Mouse (Mus musculus) limb, embryonic 10.5 days (tissue): Measurements from ENCODE around the gene Hcrtr1. TPM values are rescaled to one million over a fixed set of nuclear protein-coding genes. Genes with fewer than 3 reads are reported as not detected.

Source experiments
- DNase-seq: peaks from one replicate; pipeline ENCODE4 v3.0.0-alpha.2; 2017; ENCODE audit warnings: low spot score
- H3K27ac ChIP-seq: fragments of 300-500 bp; sonication (generic); 2 replicates; pipeline ENCODE4 v1.5.1; 2016; ENCODE audit warnings: mild to moderate bottlenecking
- H3K27me3 ChIP-seq: fragments of 300-500 bp; sonication (generic); 2 replicates; pipeline ENCODE4 v1.6.1; 2016; ENCODE audit warnings: low read depth, mild to moderate bottlenecking; ENCODE audit not compliant: poor library complexity, severe bottlenecking
- H3K36me3 ChIP-seq: fragments of 300-500 bp; sonication (generic); 2 replicates; pipeline ENCODE4 v1.6.1; 2016; ENCODE audit warnings: mild to moderate bottlenecking, moderate library complexity
- H3K4me1 ChIP-seq: fragments of 300-500 bp; sonication (generic); 2 replicates; pipeline ENCODE4 v1.6.1; 2016
- H3K4me3 ChIP-seq: fragments of 300-500 bp; sonication (generic); 2 replicates; pipeline ENCODE4 v1.5.1; 2016; ENCODE audit warnings: mild to moderate bottlenecking, moderate library complexity
- H3K9me3 ChIP-seq: fragments of 300-500 bp; sonication (generic); replicated peaks from 2 replicates; pipeline ENCODE4 v1.6.1; 2016; ENCODE audit warnings: mild to moderate bottlenecking
- WGBS: fragments of 180-500 bp; shearing (Covaris S2); methylation state at CpG from one replicate; pipeline ENCODE4 v1.1.7; 2016; 5-methylcytosine and 5-hydroxymethylcytosine counted together
- polyA plus RNA-seq: library from polyadenylated mRNA; unstranded; fragments of >200 nt; fragmentation: Nextera tagmentation; extraction: Ambion mirVana; gene quantifications from 2 replicates; pipeline ENCODE4 v1.2.1, GENCODE M21; 2016

The Hcrtr1 gene
- polyA plus RNA-seq, 1 experiment from 2014 or later, result not detected

DNA sequence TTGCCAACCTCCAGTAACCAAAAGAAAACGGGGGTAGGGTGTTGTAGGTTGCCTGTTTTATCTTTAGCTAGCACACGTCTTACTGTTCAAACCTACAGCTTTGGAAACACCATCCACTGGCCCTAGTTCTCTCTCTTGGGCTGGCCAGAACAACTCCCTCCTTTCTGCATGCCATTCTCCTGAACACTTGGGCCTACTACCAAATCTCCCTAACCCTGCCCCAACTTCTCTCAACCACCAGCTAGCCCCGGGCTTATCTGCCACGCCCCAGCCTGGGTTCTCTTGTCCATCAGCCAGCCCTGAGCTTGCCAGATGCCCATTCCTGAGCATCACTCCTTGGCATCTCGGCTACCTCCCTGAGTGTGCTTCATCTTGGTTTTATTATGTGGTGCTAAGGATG lies 10.3 kb downstream of the Hcrtr1 start:
- Histone ChIP-seq H3K9me3 (no peaks in the 10 kb centered on the region), H3K27me3 (0 out of 2 replicates have a peak, but pooled peaks cover 4% of the 10 kb centered on the region), H3K4me1 (peaks cover 27% of the 10 kb centered on the region), H3K27ac (no peak overlapping the region), H3K36me3 (peaks cover 47% of the 10 kb centered on the region), H3K4me3 (no peak overlapping the region)
- 79% methylated on average over 5 of the region's 5 CpGs for WGBS
- no peak for DNase-seq

DNA sequence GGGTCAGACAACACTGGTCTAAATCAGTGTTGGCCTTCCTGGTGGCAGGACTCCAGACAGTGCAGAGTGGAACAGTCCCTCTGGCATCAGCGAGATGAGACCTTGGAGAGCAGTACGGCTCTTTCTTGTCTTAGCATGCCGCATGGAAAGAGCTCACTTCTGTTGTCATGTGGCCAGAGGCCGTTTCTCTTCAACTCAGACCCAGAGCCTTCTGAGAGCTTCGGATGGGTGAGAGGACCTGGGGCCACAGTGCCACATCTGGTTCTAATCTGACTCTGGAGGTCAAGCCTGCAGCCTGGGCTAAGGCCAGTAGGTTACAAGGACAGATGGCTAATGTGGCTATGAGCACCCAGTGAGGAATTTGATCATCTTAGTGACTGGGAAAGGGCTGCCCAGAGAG lies 13.2 kb downstream of the Hcrtr1 start:
- DNase-seq, result no peak
- Histone ChIP-seq H3K9me3 (no peaks in the 10 kb centered on the region), H3K4me3 (no peak overlapping the region), H3K27me3 (no peaks in the 10 kb centered on the region), H3K36me3 (peaks cover 76% of the 10 kb centered on the region), H3K27ac (peak overlapping the region; percentile 32; the same call in 1 of the 2 replicates), H3K4me1 (peaks cover 25% of the 10 kb centered on the region)
- WGBS, result 47% methylated on average over 5 of the region's 5 CpGs

DNA sequence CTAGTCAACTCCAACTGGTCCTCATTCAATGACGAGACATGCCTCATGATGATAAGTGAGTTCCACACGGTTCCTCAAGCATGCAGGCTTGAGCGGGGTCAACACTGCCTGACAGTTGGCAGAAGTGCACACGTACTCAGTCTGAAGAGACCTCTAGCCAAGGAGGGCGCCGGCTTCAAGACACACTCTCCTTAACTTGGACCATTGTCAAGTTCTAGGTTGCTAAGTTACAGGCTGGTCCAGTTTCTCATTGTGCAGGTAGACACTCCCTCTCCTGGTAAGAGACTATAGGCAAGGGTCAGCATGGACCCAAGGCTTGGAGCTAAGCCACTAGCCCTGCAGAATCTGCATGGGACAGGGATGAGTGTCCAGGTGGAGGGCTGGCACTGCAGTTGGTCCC lies 14.0 kb downstream of the Hcrtr1 start:
- DNase-seq, result no peak
- H3K36me3 ChIP-seq, result peaks cover 80% of the 10 kb centered on the region
- H3K4me3 ChIP-seq, result no peak overlapping the region
- 95% methylated on average over 6 of the region's 6 CpGs for WGBS
- no peak overlapping the region for H3K27ac ChIP-seq
- H3K27me3 ChIP-seq, result no peaks in the 10 kb centered on the region
- peaks cover 19% of the 10 kb centered on the region for H3K4me1 ChIP-seq
- H3K9me3 ChIP-seq, result no peaks in the 10 kb centered on the region

DNA sequence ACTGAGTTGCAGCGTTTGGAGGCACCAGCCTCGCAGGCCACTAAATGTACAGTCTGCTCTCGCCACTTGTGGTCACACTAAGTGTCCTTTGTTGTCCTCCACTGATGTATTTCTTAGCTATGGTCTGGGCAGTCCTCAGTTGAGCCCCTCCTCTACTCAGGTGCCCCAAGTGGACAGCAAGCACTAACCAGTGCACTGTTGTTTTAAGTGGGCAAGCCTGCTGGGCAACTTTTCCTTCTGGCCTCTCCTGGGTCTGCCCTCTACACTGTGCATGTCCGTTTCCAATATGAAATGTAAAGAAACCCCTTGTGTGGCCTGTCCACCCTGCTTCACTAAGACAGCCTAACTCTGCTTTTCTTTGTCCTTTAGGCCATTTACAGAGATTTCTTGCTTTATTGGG lies 15.0 kb downstream of the Hcrtr1 start:
- Histone ChIP-seq H3K36me3 (peaks cover 80% of the 10 kb centered on the region), H3K4me1 (peaks cover 19% of the 10 kb centered on the region), H3K4me3 (no peak overlapping the region), H3K27ac (no peak overlapping the region), H3K27me3 (no peaks in the 10 kb centered on the region), H3K9me3 (no peaks in the 10 kb centered on the region)
- no peak for DNase-seq
- 91% methylated on average over 4 of the region's 4 CpGs for WGBS

DNA sequence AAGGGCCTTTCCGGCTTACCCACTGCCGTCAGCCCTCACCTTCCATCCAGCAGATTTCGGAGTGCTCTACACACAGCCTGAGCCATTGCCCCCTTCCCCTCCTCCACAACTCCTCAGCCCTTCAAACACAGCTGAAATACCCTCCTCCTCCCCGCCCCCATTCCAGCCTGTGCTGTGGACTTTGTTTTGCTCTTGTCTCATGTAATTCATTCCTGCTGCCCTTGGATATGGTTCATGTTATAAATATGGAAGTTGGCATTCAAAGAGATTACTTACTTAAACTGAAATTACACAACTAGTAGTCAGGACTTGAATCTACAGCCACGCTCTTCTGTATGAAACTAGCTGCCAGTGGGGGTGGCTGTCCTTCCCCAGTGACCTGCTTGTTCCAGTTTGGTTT lies 16.1 kb downstream of the Hcrtr1 start:
- WGBS, result 80% methylated on average over 5 of the region's 5 CpGs
- peaks cover 74% of the 10 kb centered on the region for H3K36me3 ChIP-seq
- H3K27ac ChIP-seq, result no peak overlapping the region
- no peaks in the 10 kb centered on the region for H3K27me3 ChIP-seq
- peaks cover 19% of the 10 kb centered on the region for H3K4me1 ChIP-seq
- H3K4me3 ChIP-seq, result no peak overlapping the region
- H3K9me3 ChIP-seq, result no peaks in the 10 kb centered on the region
- no peak for DNase-seq

DNA sequence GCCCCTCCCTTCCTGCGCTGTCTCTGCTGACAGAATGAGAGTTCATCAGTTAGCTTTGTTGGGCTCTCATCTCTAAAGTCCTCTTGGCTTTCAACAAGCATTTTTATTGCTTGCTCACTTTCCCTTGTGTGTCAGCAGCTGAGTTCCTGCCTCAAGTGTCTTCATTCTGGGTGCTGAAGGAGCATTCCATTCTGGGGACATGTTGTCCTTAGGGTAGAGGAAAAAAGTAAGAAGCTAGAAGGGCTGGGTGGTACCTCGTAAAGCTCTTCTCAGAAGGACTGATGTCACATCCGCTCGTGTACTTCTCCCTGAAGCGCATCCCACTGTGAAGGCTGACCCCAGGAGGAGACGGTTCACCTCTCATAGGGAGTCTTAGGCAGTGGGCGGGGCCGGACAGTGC lies 17.6 kb downstream of the Hcrtr1 start:
- Histone ChIP-seq H3K9me3 (no peaks in the 10 kb centered on the region), H3K4me1 (peaks cover 13% of the 10 kb centered on the region), H3K4me3 (no peak overlapping the region), H3K36me3 (peaks cover 63% of the 10 kb centered on the region), H3K27ac (no peak overlapping the region), H3K27me3 (no peaks in the 10 kb centered on the region)
- WGBS, result 83% methylated on average over 8 of the region's 8 CpGs
- DNase-seq, result no peak

DNA sequence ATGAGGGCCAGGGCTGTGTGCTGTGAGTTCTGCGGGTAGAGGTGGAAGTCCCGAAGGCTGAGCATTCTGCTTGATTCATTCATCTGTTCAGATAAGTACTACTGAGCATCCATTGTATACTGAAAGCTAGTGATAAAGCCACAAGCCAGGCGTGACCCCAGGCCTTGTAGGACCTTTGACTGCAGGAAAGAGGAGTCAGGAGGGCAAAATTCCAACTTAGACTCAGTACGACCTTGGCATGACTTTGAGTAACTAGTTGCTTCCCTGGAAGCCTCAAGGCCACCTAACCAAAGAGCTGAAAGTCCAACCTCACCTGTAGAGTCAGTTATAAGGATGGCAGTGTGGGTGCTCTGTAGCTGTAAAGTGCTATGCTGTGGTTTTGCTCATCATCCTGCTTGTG lies 18.4 kb downstream of the Hcrtr1 start:
- H3K4me1 ChIP-seq, result peaks cover 6% of the 10 kb centered on the region
- no peak overlapping the region for H3K4me3 ChIP-seq
- no peaks in the 10 kb centered on the region for H3K9me3 ChIP-seq
- no peaks in the 10 kb centered on the region for H3K27me3 ChIP-seq
- peaks cover 56% of the 10 kb centered on the region for H3K36me3 ChIP-seq
- WGBS, result 84% methylated on average over 4 of the region's 4 CpGs
- H3K27ac ChIP-seq, result no peak overlapping the region
- DNase-seq, result no peak

DNA sequence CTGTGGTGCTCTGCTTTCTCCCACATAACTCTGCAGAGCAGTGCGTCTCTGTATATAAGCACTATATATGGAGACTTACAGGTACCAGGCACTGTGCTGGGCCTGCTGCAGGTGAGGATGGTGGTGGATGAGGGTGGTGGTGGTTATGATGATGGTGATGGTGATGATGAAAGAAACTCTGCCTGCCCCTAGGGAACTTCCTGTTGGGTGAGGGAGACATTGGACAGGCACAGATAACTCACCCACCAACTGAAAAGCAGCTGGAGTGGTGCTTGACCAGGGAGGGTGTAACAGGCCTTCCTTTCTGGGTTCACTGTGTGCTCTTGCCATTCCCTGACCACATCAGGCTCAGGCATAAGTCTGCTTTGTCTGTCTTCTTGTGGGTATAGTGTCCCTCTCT lies 26.4 kb downstream of the Hcrtr1 start:
- 91% methylated on average over 1 of the region's 1 CpGs for WGBS
- H3K9me3 ChIP-seq, result no peaks in the 10 kb centered on the region

DNA sequence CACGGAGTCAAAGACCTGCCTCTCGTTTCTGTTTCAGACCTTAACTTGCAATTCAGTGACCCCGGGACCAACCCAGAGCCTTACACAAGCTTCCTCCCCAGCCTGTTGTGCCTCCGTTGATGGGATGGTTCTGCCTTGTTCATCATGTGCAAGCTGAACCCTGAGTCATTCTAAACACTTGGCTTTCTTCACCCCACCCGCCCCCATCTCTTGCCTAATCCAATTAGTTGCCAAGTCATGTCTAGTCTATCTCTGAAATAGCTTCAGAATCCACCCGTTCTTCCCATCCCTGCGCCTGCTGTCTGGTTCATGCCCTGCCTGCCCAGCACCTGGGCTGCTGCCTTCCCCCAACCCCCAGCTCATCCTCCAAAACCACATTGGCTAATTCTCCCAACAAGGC lies 26.9 kb downstream of the Hcrtr1 start:
- 89% methylated on average over 7 of the region's 7 CpGs for WGBS
- Histone ChIP-seq H3K27ac (no peak overlapping the region), H3K36me3 (peaks cover 17% of the 10 kb centered on the region), H3K9me3 (no peaks in the 10 kb centered on the region), H3K4me1 (peaks cover 18% of the 10 kb centered on the region), H3K4me3 (no peak overlapping the region), H3K27me3 (no peaks in the 10 kb centered on the region)
- DNase-seq, result no peak

More for the DNA sequence above, 26.4 kb downstream of the Hcrtr1 start:
- Histone ChIP-seq H3K27me3 (no peaks in the 10 kb centered on the region), H3K27ac (no peak overlapping the region), H3K36me3 (peaks cover 19% of the 10 kb centered on the region), H3K4me3 (no peak overlapping the region), H3K4me1 (peaks cover 18% of the 10 kb centered on the region)
- no peak for DNase-seq

DNA sequence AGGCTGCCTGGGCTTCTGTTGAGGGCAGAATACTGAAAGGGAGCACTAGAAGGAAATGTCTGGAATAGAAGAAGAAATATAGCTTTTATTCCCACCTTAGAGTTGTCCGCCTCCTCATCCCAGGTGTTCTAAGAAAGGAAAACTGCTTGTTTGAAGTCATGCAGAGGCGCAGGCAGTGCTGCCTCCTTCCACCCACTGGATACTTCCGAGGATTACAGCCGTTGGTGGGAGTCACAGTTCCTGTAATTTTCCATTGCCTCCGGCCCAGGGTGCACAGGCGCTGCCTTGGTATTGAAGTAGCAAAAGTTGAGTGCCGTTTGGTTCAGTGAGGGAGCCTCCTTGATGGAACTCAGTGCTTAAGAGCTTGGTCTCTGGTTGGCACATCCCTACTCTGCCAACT lies 29.1 kb downstream of the Hcrtr1 start:
- no peak overlapping the region for H3K4me3 ChIP-seq
- 84% methylated on average over 7 of the region's 7 CpGs for WGBS
- H3K27ac ChIP-seq, result no peak overlapping the region
- H3K36me3 ChIP-seq, result peaks cover 11% of the 10 kb centered on the region
- no peaks in the 10 kb centered on the region for H3K27me3 ChIP-seq
- H3K4me1 ChIP-seq, result peaks cover 18% of the 10 kb centered on the region
- no peaks in the 10 kb centered on the region for H3K9me3 ChIP-seq
- no peak for DNase-seq

DNA sequence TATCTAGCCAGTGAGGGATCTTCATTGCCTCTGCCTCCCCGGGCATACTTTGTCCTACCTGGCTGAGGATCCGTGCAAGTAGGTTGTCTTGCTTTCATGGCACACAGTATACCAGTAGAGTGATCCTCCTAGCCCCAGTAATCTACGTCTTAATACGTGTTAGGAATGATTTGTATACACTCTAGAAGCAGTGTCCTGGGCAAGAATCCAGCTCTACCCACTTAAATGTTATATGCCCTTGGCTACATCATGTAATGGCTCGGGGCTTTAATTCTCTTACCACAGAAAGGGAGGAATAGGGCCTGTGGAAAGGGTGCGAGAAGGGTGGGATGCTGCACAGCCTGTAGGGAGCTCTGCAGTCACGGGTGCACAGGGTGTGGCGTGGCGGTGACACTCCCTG lies 29.5 kb downstream of the Hcrtr1 start:
- no peak for DNase-seq
- Histone ChIP-seq H3K4me3 (no peak overlapping the region), H3K27ac (no peak overlapping the region), H3K9me3 (no peaks in the 10 kb centered on the region), H3K27me3 (no peaks in the 10 kb centered on the region), H3K36me3 (peaks cover 8% of the 10 kb centered on the region; the same call in 1 of the 2 replicates), H3K4me1 (peaks cover 18% of the 10 kb centered on the region)
- 93% methylated on average over 9 of the region's 9 CpGs for WGBS

DNA sequence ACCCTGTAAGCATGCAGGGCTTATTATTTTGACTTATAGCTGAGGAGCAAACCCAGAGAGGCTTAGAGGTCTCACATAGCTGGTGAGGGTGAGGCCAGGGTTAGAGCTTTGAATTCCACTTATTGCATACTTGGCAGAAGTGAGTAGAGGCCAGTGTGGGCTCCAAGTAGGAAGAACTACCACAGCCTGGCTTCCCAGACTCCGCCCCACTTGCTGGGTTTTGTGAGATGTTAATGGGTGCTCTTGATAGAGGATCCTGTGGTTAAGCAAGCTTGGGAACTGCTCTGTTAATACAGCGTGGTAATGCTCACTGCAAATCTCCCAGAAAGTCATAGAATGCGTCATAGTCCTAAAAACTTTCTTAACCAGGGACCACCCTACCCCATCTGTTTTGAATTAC lies 30.2 kb downstream of the Hcrtr1 start:
- no peaks in the 10 kb centered on the region for H3K9me3 ChIP-seq
- no peaks in the 10 kb centered on the region for H3K27me3 ChIP-seq
- peaks cover 5% of the 10 kb centered on the region; the same call in 1 of the 2 replicates for H3K36me3 ChIP-seq
- peak overlapping the region; percentile 85 for H3K4me3 ChIP-seq
- H3K27ac ChIP-seq, result no peak overlapping the region
- 74% methylated on average over 3 of the region's 3 CpGs for WGBS
- DNase-seq, result no peak
- H3K4me1 ChIP-seq, result peaks cover 18% of the 10 kb centered on the region

DNA sequence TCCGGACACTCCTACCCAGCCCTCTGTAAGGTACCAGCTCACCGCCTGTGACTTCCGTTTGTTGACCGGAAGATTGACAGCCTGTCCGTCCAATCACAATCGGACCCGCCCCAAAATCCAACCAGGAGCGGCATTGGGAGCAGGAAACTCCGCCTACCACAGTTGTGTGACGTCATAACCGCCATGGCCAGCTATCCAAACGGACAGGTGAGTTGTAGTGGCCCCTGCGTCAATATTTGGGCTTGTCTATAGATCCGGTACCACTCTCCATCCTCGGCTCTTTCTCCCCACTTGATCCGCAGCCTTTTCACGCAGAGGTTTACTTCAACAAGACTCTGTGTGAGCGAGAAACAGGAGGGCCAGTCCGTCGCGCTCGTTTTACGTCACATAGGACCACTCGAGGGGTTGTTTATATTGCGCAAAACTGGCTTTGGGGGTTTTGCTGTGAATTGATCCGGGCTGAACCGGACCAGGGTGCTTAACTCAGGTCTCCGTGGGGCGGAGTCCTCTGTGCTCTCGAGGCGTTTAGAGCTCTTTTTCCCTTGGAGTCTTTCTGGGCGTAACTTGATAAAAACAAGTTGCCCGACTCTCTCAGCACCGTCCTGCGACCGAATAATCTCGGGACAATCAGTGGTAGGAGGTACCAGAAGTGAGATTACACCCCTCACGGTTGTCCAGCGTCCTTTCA lies 31.6 kb downstream of the Hcrtr1 start:
- DNase-seq, result peak; percentile 99
- no peaks in the 10 kb centered on the region for H3K27me3 ChIP-seq
- H3K9me3 ChIP-seq, result peaks cover 2% of the 10 kb centered on the region; the same call in 1 of the 2 replicates
- peaks cover 18% of the 10 kb centered on the region for H3K4me1 ChIP-seq
- H3K4me3 ChIP-seq, result peak overlapping the region; percentile 85
- no peaks in the 10 kb centered on the region for H3K36me3 ChIP-seq
- H3K27ac ChIP-seq, result peak overlapping the region; percentile 84
- 2% methylated on average over 39 of the region's 39 CpGs for WGBS

DNA sequence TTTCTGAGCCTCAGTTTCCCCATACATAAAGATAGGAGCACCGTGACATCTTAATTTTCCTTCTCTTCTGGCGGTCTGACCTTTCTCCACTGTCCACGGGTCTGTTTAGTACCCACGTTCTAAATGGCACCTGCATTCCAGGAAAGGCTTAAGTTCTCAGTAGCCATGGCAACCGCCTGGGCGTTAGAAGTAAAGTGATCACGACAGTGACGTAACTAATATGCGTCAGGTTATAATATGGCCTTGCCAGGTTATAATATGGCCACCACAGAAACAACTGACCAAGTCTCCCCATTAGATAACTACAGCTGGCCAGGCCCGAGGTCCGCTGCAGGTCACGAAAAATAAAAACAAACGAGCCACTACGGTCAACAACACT lies 32.1 kb downstream of the Hcrtr1 start:
- H3K36me3 ChIP-seq, result no peaks in the 10 kb centered on the region
- peaks cover 18% of the 10 kb centered on the region for H3K4me1 ChIP-seq
- 0 out of 2 replicates have a peak, but pooled peaks cover 3% of the 10 kb centered on the region for H3K27me3 ChIP-seq
- no peak for DNase-seq
- H3K9me3 ChIP-seq, result peaks cover 2% of the 10 kb centered on the region; the same call in 1 of the 2 replicates
- peak overlapping the region; percentile 85 for H3K4me3 ChIP-seq
- WGBS, result 13% methylated on average over 14 of the region's 14 CpGs
- peak overlapping the region; percentile 84 for H3K27ac ChIP-seq
